Mouse (Mus musculus) stomach, embryonic 16.5 days (tissue): ENCODE measurements at regions not wholly inside any gene's neighbourhood (a gene's known extent, or its start where the extent isn't known, plus 50 kb on each side); places are given as distances from the start of the nearest gene placed in this dataset.
"Not testable (repeated sequence)": the region's sequence is repeated elsewhere in the genome, so short reads cannot be mapped to it uniquely, and the experiment has no call there.

Source experiments
- ATAC-seq: fragments of 200-750 bp; cut with Nextera tagmentation; 2 replicates; pipeline ENCODE4 v1.8.0; 2017; ENCODE audit warnings: moderate number of reproducible peaks, moderate TSS enrichment; ENCODE audit not compliant: insufficient read depth, low FRiP score
- H3K27ac ChIP-seq: fragments of 300-500 bp; sonication (generic); 2 replicates; pipeline ENCODE4 v1.5.1; 2014; ENCODE audit warnings: low read length
- H3K27me3 ChIP-seq: fragments of 300-500 bp; sonication (generic); 2 replicates; pipeline ENCODE4 v1.6.1; 2014; ENCODE audit warnings: low read length, control low read depth, mixed read lengths; ENCODE audit not compliant: control insufficient read depth, insufficient read depth
- H3K36me3 ChIP-seq: fragments of 300-500 bp; sonication (generic); 2 replicates; pipeline ENCODE4 v1.6.1; 2014; ENCODE audit warnings: low read length; ENCODE audit not compliant: control insufficient read depth, insufficient read depth
- H3K4me1 ChIP-seq: fragments of 300-500 bp; sonication (generic); 2 replicates; pipeline ENCODE4 v1.6.1; 2014; ENCODE audit warnings: low read length, control low read depth, mixed read lengths; ENCODE audit not compliant: control insufficient read depth, insufficient read depth
- H3K4me2 ChIP-seq: fragments of 300-500 bp; sonication (generic); 2 replicates; pipeline ENCODE4 v1.6.1; 2014; ENCODE audit warnings: low read depth, low read length, mixed read lengths
- H3K4me3 ChIP-seq: fragments of 300-500 bp; sonication (generic); replicated peaks from 2 replicates; pipeline ENCODE4 v1.5.1; 2014; ENCODE audit warnings: mild to moderate bottlenecking, low read length
- H3K9ac ChIP-seq: fragments of 300-500 bp; sonication (generic); 2 replicates; pipeline ENCODE4 v1.6.1; 2014; ENCODE audit warnings: low read length
- H3K9me3 ChIP-seq: fragments of 300-500 bp; sonication (generic); replicated peaks from 2 replicates; pipeline ENCODE4 v1.6.1; 2016; ENCODE audit warnings: low read length, control low read depth; ENCODE audit not compliant: control insufficient read depth
- WGBS: fragments of 180-500 bp; shearing (Covaris S2); extraction: QIAGEN DNeasy Blood & Tissue Kit; methylation state at CpG from one replicate; pipeline ENCODE4 v1.1.7; 2014; 5-methylcytosine and 5-hydroxymethylcytosine counted together

GRCm38 (mm10) chr16:82661015-82661414 lies 167.2 kb upstream of the Gm21833 start:
- Histone ChIP-seq H3K27me3 (no peaks in the 10 kb centered on the region), H3K27ac (no peak overlapping the region), H3K36me3 (no peaks in the 10 kb centered on the region), H3K9me3 (no peaks in the 10 kb centered on the region), H3K4me2 (no peak overlapping the region), H3K4me1 (no peaks in the 10 kb centered on the region), H3K9ac (no peak overlapping the region), H3K4me3 (no peak overlapping the region)
- no peak for ATAC-seq
- 82% methylated on average over 7 of the region's 7 CpGs for WGBS

- Histone ChIP-seq H3K9me3 (0 out of 2 replicates have a peak, but pooled peaks cover 2% of the 10 kb centered on the region), H3K4me1 (no peaks in the 10 kb centered on the region), H3K36me3 (no peaks in the 10 kb centered on the region), H3K9ac (no peak overlapping the region), H3K27me3 (no peaks in the 10 kb centered on the region), H3K4me3 (no peak overlapping the region), H3K27ac (no peak overlapping the region), H3K4me2 (no peak overlapping the region)
- WGBS: 95% methylated on average over 1 of the region's 1 CpGs
- no peak for ATAC-seq
These were observed 153.3 kb upstream of the Gm21833 start for GRCm38 (mm10) chr16:82674926-82675325.

GRCm38 (mm10) chr16:82683113-82683512 lies 145.1 kb upstream of the Gm21833 start:
- H3K4me2 ChIP-seq, H3K4me3 ChIP-seq, H3K4me1 ChIP-seq, H3K27ac ChIP-seq, H3K9me3 ChIP-seq, H3K9ac ChIP-seq, ATAC-seq, H3K27me3 ChIP-seq, H3K36me3 ChIP-seq: not testable (repeated sequence)

GRCm38 (mm10) chr16:82700922-82701321 lies 127.3 kb upstream of the Gm21833 start:
- Histone ChIP-seq H3K9ac (no peak overlapping the region), H3K4me3 (no peak overlapping the region), H3K4me1 (no peaks in the 10 kb centered on the region), H3K27me3 (no peaks in the 10 kb centered on the region), H3K9me3 (no peaks in the 10 kb centered on the region), H3K4me2 (no peak overlapping the region), H3K36me3 (no peaks in the 10 kb centered on the region), H3K27ac (no peak overlapping the region)
- WGBS: 31% methylated on average over 2 of the region's 2 CpGs
- ATAC-seq: no peak

- ATAC-seq: 0 out of 2 replicates have a peak, but pooled peaks have one; percentile 17
- Histone ChIP-seq H3K36me3 (no peaks in the 10 kb centered on the region), H3K9ac (no peak overlapping the region), H3K4me1 (no peaks in the 10 kb centered on the region), H3K27ac (no peak overlapping the region), H3K9me3 (no peaks in the 10 kb centered on the region), H3K4me2 (no peak overlapping the region), H3K27me3 (no peaks in the 10 kb centered on the region), H3K4me3 (no peak overlapping the region)
These were observed 117.0 kb upstream of the Gm21833 start for GRCm38 (mm10) chr16:82711161-82711560.

GRCm38 (mm10) chr16:82734117-82734516 lies 94.1 kb upstream of the Gm21833 start:
- ATAC-seq: no peak
- Histone ChIP-seq H3K9me3 (no peaks in the 10 kb centered on the region), H3K4me2 (no peak overlapping the region), H3K36me3 (no peaks in the 10 kb centered on the region), H3K4me3 (no peak overlapping the region), H3K4me1 (no peaks in the 10 kb centered on the region), H3K27ac (no peak overlapping the region), H3K9ac (no peak overlapping the region), H3K27me3 (no peaks in the 10 kb centered on the region)
- WGBS: 80% methylated on average over 3 of the region's 3 CpGs

- Histone ChIP-seq H3K27ac (no peak overlapping the region), H3K4me1 (no peaks in the 10 kb centered on the region), H3K4me2 (no peak overlapping the region), H3K9ac (no peak overlapping the region), H3K27me3 (no peaks in the 10 kb centered on the region), H3K9me3 (no peaks in the 10 kb centered on the region), H3K4me3 (no peak overlapping the region), H3K36me3 (no peaks in the 10 kb centered on the region)
- 71% methylated on average over 4 of the region's 4 CpGs for WGBS
- no peak for ATAC-seq
These were observed 69.7 kb upstream of the Gm21833 start for GRCm38 (mm10) chr16:82758466-82758865.
